Comparison of ENCODE assay signal across 9 mouse cellular contexts in the genomic region with DNA sequence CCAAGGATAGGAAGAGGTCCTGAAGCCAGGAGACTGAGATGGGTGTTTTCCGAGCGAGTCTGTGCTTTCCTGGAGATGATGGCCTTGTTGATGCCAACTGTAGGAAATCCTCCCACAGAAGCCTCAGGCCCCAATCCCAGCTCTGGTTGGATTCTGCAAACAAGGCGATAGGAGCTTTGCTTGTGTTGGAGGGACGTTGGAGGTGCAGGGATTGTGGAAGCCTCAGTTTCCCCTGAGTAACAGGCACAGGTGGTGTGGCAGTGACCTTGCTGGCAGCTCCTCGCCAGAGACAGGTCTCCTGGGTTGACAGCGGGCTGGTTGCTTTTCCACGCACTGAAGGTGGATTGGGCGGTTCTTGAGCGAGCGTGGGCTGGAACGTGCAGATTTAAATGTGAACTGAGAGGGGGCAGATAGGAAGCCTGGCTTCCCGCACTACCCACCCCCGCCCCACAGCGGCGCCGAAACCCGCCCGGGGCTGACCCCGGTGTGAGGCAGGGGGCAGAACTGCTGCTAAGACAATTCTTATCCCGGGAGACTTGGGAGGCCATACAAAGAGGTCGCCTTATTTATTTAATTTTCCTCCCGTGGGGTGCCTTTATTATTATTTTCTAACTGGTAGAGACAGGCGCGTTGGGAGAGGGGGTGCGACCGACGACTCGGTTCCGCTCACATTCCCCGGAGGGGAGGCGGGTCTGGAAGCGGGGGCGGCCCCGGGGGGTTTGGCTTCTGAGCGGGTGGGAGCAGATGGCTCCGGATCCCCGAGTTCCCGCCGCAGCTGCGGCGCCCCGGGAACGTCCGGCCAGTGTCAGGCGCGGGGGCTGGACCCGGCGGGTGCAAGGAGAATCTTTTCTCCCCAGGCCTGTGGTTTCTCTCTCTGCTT. TPM values are rescaled to one million over a fixed set of nuclear protein-coding genes. Genes with fewer than 3 reads are reported as not detected.
A peak's percentile ranks its signal among the peaks of the same experiment; 100 is the strongest.
DNase-seq lines count a peak whose midpoint lies in the region; ATAC-seq and TF ChIP-seq lines count a peak whose summit lies in the region.
"Had no signal": no experiment of that assay in that cellular context is flagged by ENCODE, and none has a peak within 500 bp of the region (broad histone marks: within the 10 kb centered on the region; RNA-seq: fewer than 3 reads in every experiment).

No protein-coding gene starts in this region.

- ATAC-seq in forebrain, embryonic 12.5 days (ENCODE audit: low FRiP score) = no peak
- ATAC-seq in hindbrain, embryonic 16.5 days = no peak
- no peak for ATAC-seq in midbrain, embryonic 14.5 days (ENCODE audit: low FRiP score, low TSS enrichment)
- no peak for ATAC-seq in activated CD4-positive, CD25-positive, alpha-beta regulatory T cell, adult 4 months

- no peak overlapping the region for H3K27ac ChIP-seq in forebrain, embryonic 12.5 days
- no peak overlapping the region; the same call in 1 of the 2 replicates for H3K27ac ChIP-seq in hindbrain, embryonic 16.5 days (ENCODE audit: low read depth, low read length)
- H3K27ac ChIP-seq in midbrain, embryonic 14.5 days (replicated peaks; ENCODE audit: low read depth, low read length) = 0 out of 2 replicates have a peak overlapping the region, but pooled peaks have one; percentile 1
- H3K27ac ChIP-seq: macrophage had no signal

- DNase-seq in embryo, embryonic 10.5 days (ENCODE audit: low spot score) = peak; percentile 30
- DNase-seq in embryo, embryonic 10 days (ENCODE audit: low spot score) = no peak
- no peak for DNase-seq in midbrain, embryonic 14.5 days
- DNase-seq in Muller cell, postnatal 12 days (ENCODE audit: inconsistent ontology term) = no peak

- peak overlapping the region; percentile 100 for H3K4me2 ChIP-seq in forebrain, embryonic 12.5 days
- H3K4me2 ChIP-seq in hindbrain, embryonic 16.5 days (ENCODE audit: low read length) = peak overlapping the region; percentile 86
- H3K4me2 ChIP-seq in midbrain, embryonic 14.5 days (ENCODE audit: low read length) = peak overlapping the region; percentile 93

- peaks cover 44% of the 10 kb centered on the region for H3K4me1 ChIP-seq in E14TG2a.4 (replicated peaks; ENCODE audit: low read depth, low read length)
- peaks cover 50% of the 10 kb centered on the region for H3K4me1 ChIP-seq in forebrain, embryonic 12.5 days
- peaks cover 32% of the 10 kb centered on the region for H3K4me1 ChIP-seq in hindbrain, embryonic 16.5 days (ENCODE audit: control insufficient read depth, insufficient read depth, low read depth, low read length)
- peaks cover 40% of the 10 kb centered on the region for H3K4me1 ChIP-seq in midbrain, embryonic 14.5 days (ENCODE audit: control insufficient read depth, insufficient read depth, low read length)

- no peaks in the 10 kb centered on the region for H3K36me3 ChIP-seq in E14TG2a.4 (ENCODE audit: insufficient read depth, low read length)
- H3K36me3 ChIP-seq in forebrain, embryonic 12.5 days (replicated peaks) = no peaks in the 10 kb centered on the region
- peaks cover 8% of the 10 kb centered on the region; the same call in 1 of the 2 replicates for H3K36me3 ChIP-seq in hindbrain, embryonic 16.5 days (ENCODE audit: control insufficient read depth, insufficient read depth, low read length)
- H3K36me3 ChIP-seq in midbrain, embryonic 14.5 days (ENCODE audit: control insufficient read depth, insufficient read depth, low read length) = peaks cover 29% of the 10 kb centered on the region

- H3K27me3 ChIP-seq in E14TG2a.4 (ENCODE audit: insufficient read depth, low read length) = peaks cover 86% of the 10 kb centered on the region
- H3K27me3 ChIP-seq in forebrain, embryonic 12.5 days = peaks cover 81% of the 10 kb centered on the region
- no peaks in the 10 kb centered on the region for H3K27me3 ChIP-seq in hindbrain, embryonic 16.5 days (replicated peaks; ENCODE audit: control insufficient read depth, insufficient read depth, low read length)
- 0 out of 2 replicates have a peak, but pooled peaks cover 14% of the 10 kb centered on the region for H3K27me3 ChIP-seq in midbrain, embryonic 14.5 days (ENCODE audit: control insufficient read depth, insufficient read depth, low read length)

- no peaks in the 10 kb centered on the region for H3K9me3 ChIP-seq in E14TG2a.4 (ENCODE audit: low read length)
- no peaks in the 10 kb centered on the region for H3K9me3 ChIP-seq in forebrain, embryonic 12.5 days
- H3K9me3 ChIP-seq in hindbrain, embryonic 16.5 days (ENCODE audit: control insufficient read depth, low read length) = no peaks in the 10 kb centered on the region
- no peaks in the 10 kb centered on the region for H3K9me3 ChIP-seq in midbrain, embryonic 14.5 days (ENCODE audit: control insufficient read depth, low read length)

- TF ChIP-seq CTCF in E14TG2a.4 (conservative IDR thresholded peaks at IDR 0.05; ENCODE audit: low read length) = no peak

- WGBS in forebrain, embryonic 12.5 days = 2% methylated on average over 48 of the region's 48 CpGs
- WGBS in hindbrain, embryonic 16.5 days = 1% methylated on average over 43 of the region's 48 CpGs
- 2% methylated on average over 48 of the region's 48 CpGs for WGBS in midbrain, embryonic 14.5 days

- H3K9ac ChIP-seq in forebrain, embryonic 12.5 days = peak overlapping the region; percentile 48
- peak overlapping the region; percentile 89 for H3K9ac ChIP-seq in hindbrain, embryonic 16.5 days (ENCODE audit: low read depth, low read length)
- H3K9ac ChIP-seq in midbrain, embryonic 14.5 days (replicated peaks; ENCODE audit: low read length) = peak overlapping the region; percentile 84

- peak overlapping the region; percentile 77 for H3K4me3 ChIP-seq in E14TG2a.4 (replicated peaks; ENCODE audit: low read length)
- H3K4me3 ChIP-seq in forebrain, embryonic 12.5 days (replicated peaks) = peak overlapping the region; percentile 75
- H3K4me3 ChIP-seq in hindbrain, embryonic 16.5 days (ENCODE audit: low read length) = peak overlapping the region; percentile 83
- peak overlapping the region; percentile 88 for H3K4me3 ChIP-seq in midbrain, embryonic 14.5 days (replicated peaks; ENCODE audit: low read depth, low read length)

RNA-seq across cellular contexts. Expression of a gene that starts 6.1 kb away (rescaled TPM):
- 0.73 and 1.1 TPM in 2 replicates for polyA plus RNA-seq in forebrain, embryonic 12.5 days (2016; fragmentation: Nextera tagmentation; extraction: Ambion mirVana)
- polyA plus RNA-seq in hindbrain, embryonic 16.5 days (2015; fragmentation: Nextera tagmentation; extraction: Ambion mirVana) = 3.4 and 4.2 TPM in 2 replicates
- polyA plus RNA-seq in midbrain, embryonic 14.5 days (2014; fragmentation: Nextera tagmentation; extraction: Ambion mirVana) = 8.1 and 13.1 TPM in 2 replicates
- polyA plus RNA-seq in activated CD4-positive, CD25-positive, alpha-beta regulatory T cell, adult 4 months (2017; shearing (Covaris generic)) = 10 to 100 TPM; 20.4 to 29.9 TPM

RNA-seq across cellular contexts. Expression of a gene that starts 11.1 kb away (rescaled TPM):
- polyA plus RNA-seq in forebrain, embryonic 12.5 days (2016; fragmentation: Nextera tagmentation; extraction: Ambion mirVana) = 139 and 158 TPM in 2 replicates
- polyA plus RNA-seq in hindbrain, embryonic 16.5 days (2015; fragmentation: Nextera tagmentation; extraction: Ambion mirVana) = 123 TPM in 2 replicates
- polyA plus RNA-seq in midbrain, embryonic 14.5 days (2014; fragmentation: Nextera tagmentation; extraction: Ambion mirVana) = 67.7 and 71.7 TPM in 2 replicates
- 100 to 1,000 TPM in 1 of 2 experiments, 10 to 100 TPM in 1; 99.2 to 103 TPM for polyA plus RNA-seq in activated CD4-positive, CD25-positive, alpha-beta regulatory T cell, adult 4 months (2017; shearing (Covaris generic))

RNA-seq across cellular contexts. Expression of a gene that starts 17.8 kb away (rescaled TPM):
- 2,431 and 2,450 TPM in 2 replicates for polyA plus RNA-seq in forebrain, embryonic 12.5 days (2016; fragmentation: Nextera tagmentation; extraction: Ambion mirVana)
- 669 and 724 TPM in 2 replicates for polyA plus RNA-seq in hindbrain, embryonic 16.5 days (2015; fragmentation: Nextera tagmentation; extraction: Ambion mirVana)
- polyA plus RNA-seq in midbrain, embryonic 14.5 days (2014; fragmentation: Nextera tagmentation; extraction: Ambion mirVana) = 1,072 and 1,231 TPM in 2 replicates
- 100 to 1,000 TPM; 304 to 317 TPM for polyA plus RNA-seq in activated CD4-positive, CD25-positive, alpha-beta regulatory T cell, adult 4 months (2017; shearing (Covaris generic))

RNA-seq across cellular contexts. Expression of a gene that starts 21.2 kb away (rescaled TPM):
- polyA plus RNA-seq in forebrain, embryonic 12.5 days (2016; fragmentation: Nextera tagmentation; extraction: Ambion mirVana) = 3.9 and 4.2 TPM in 2 replicates
- polyA plus RNA-seq in hindbrain, embryonic 16.5 days (2015; fragmentation: Nextera tagmentation; extraction: Ambion mirVana) = 5.2 and 6.0 TPM in 2 replicates
- 11.8 and 17.4 TPM in 2 replicates for polyA plus RNA-seq in midbrain, embryonic 14.5 days (2014; fragmentation: Nextera tagmentation; extraction: Ambion mirVana)
- 1 to 10 TPM in 1 of 2 experiments, under 1 TPM in 1; 0.65 to 1.0 TPM for polyA plus RNA-seq in activated CD4-positive, CD25-positive, alpha-beta regulatory T cell, adult 4 months (2017; shearing (Covaris generic))

RNA-seq across cellular contexts. Expression of a gene that starts 33.1 kb away (rescaled TPM):
- polyA plus RNA-seq in forebrain, embryonic 12.5 days (2016; fragmentation: Nextera tagmentation; extraction: Ambion mirVana) = 0.10 and 0.28 TPM in 2 replicates
- polyA plus RNA-seq in hindbrain, embryonic 16.5 days (2015; fragmentation: Nextera tagmentation; extraction: Ambion mirVana) = 0.12 and 0.18 TPM in 2 replicates
- not detected in 2 replicates for polyA plus RNA-seq in midbrain, embryonic 14.5 days (2014; fragmentation: Nextera tagmentation; extraction: Ambion mirVana)
- not detected for polyA plus RNA-seq in activated CD4-positive, CD25-positive, alpha-beta regulatory T cell, adult 4 months (2017; shearing (Covaris generic))
- polyA plus RNA-seq: macrophage had no signal
